Mouse (Mus musculus): ENCODE data around the gene Atp5h. TPM values are rescaled to one million over a fixed set of nuclear protein-coding genes. Genes with fewer than 3 reads are reported as not detected.
A peak's percentile ranks its signal among the peaks of the same experiment; 100 is the strongest.

Gene Atp5h
- total RNA-seq, 2 experiments from 2014 or later = 468 to 483 TPM

- peak; percentile 88 to 91 for DNase-seq (ENCODE audit: low spot score in 2 of 2)
Measured at GRCm38 (mm10) chr11:115367395-115367944, 52.3 kb downstream of the Atp5h start, which contains the start of gene Hid1. Hid1 (minus strand) TSS chr11:115367756.

GRCm38 (mm10) chr11:115366706-115367394, 52.9 kb downstream of the Atp5h start:
- DNase-seq (ENCODE audit: low spot score in 2 of 2) = peak; percentile 66 to 69

- no peak for DNase-seq (ENCODE audit: low spot score in 2 of 2)
Measured at GRCm38 (mm10) chr11:115366039-115366705, 53.6 kb downstream of the Atp5h start.

Small RNA genes within 50 kb of the gene (microRNA-seq; reads per million reads assigned to microRNA genes)
- 0 reads per million in 2 experiments for gene Mir3968

Other genes starting within 250 kb of the Atp5h start
- 10 to 100 TPM; 16.7 to 17.7 TPM for gene Tmem104, start 232.5 kb downstream of the Atp5h start, total RNA-seq (2021)
- 10 to 100 TPM; 24.2 to 26.0 TPM for gene Nat9, start 232.1 kb downstream of the Atp5h start, total RNA-seq (2021)
- gene Grin2c, start 152.7 kb downstream of the Atp5h start, total RNA-seq (2021) = 10 to 100 TPM; 43.3 to 44.8 TPM
- gene Fdxr, start 142.9 kb downstream of the Atp5h start, total RNA-seq (2021) = 10 to 100 TPM; 19.0 to 19.9 TPM
- 10 to 100 TPM; 16.7 to 17.3 TPM for gene Fads6, start 122.3 kb downstream of the Atp5h start, total RNA-seq (2021)
- 1 to 10 TPM in 1 of 2 experiments, under 1 TPM in 1; 0.20 to 1.0 TPM for gene Otop2, start 112.8 kb downstream of the Atp5h start, total RNA-seq (2021)
- gene Ush1g, start 97.9 kb downstream of the Atp5h start, total RNA-seq (2021) = under 1 TPM; 0.66 to 0.79 TPM
- gene Otop3, start 85.2 kb downstream of the Atp5h start, total RNA-seq (2021) = under 1 TPM in 1 of 2 experiments, not detected in 1; 0.22 TPM
- 100 to 1,000 TPM; 110 to 115 TPM for gene Hid1, start 52.2 kb downstream of the Atp5h start, total RNA-seq (2021)
- 10 to 100 TPM; 29.7 to 30.6 TPM for gene Cdr2l, start 38.0 kb downstream of the Atp5h start, total RNA-seq (2021)
- gene Mrpl58, start 16.2 kb downstream of the Atp5h start, total RNA-seq (2021) = 100 to 1,000 TPM in 1 of 2 experiments, 10 to 100 TPM in 1; 97.7 to 102 TPM
- 10 to 100 TPM; 81.5 to 82.2 TPM for gene Kctd2, start 166 bp upstream of the Atp5h start, total RNA-seq (2021)
- gene Trim80, start 20.6 kb upstream of the Atp5h start, total RNA-seq (2021) = not detected
- gene Slc16a5, start 42.5 kb upstream of the Atp5h start, total RNA-seq (2021) = not detected
- gene Armc7, start 55.7 kb upstream of the Atp5h start, total RNA-seq (2021) = 10 to 100 TPM; 11.4 to 13.8 TPM
- 10 to 100 TPM; 66.5 to 66.8 TPM for gene Nt5c, start 71.9 kb upstream of the Atp5h start, total RNA-seq (2021)
- gene Jpt1, start 94.4 kb upstream of the Atp5h start, total RNA-seq (2021) = 100 to 1,000 TPM; 136 to 139 TPM
- 100 to 1,000 TPM; 307 to 316 TPM for gene Sumo2, start 116.3 kb upstream of the Atp5h start, total RNA-seq (2021)
- 10 to 100 TPM; 46.8 to 48.6 TPM for gene Nup85, start 144.5 kb upstream of the Atp5h start, total RNA-seq (2021)
- gene Mrps7, start 184.0 kb upstream of the Atp5h start, total RNA-seq (2021) = 10 to 100 TPM; 49.0 to 50.1 TPM
- gene Gga3, start 184.1 kb upstream of the Atp5h start, total RNA-seq (2021) = 10 to 100 TPM; 68.6 to 73.5 TPM
- gene Mif4gd, start 193.0 kb upstream of the Atp5h start, total RNA-seq (2021) = 10 to 100 TPM; 18.9 to 19.4 TPM
- gene Slc25a19, start 208.3 kb upstream of the Atp5h start, total RNA-seq (2021) = 10 to 100 TPM; 59.2 to 61.9 TPM

Data from layer of hippocampus, adult 18-20 months (tissue).